Mouse (Mus musculus) neural tube, embryonic 14.5 days (tissue): ENCODE measurements around the gene Scn9a. TPM values are rescaled to one million over a fixed set of nuclear protein-coding genes. Genes with fewer than 3 reads are reported as not detected.

Experiments used
- ATAC-seq: fragments of 200-750 bp; cut with Nextera tagmentation; 2 replicates; pipeline ENCODE4 v1.8.0; 2017; ENCODE audit warnings: low read depth, mild to moderate bottlenecking, moderate TSS enrichment, moderate library complexity
- H3K27ac ChIP-seq: fragments of 300-500 bp; sonication (generic); 2 replicates; pipeline ENCODE4 v1.5.1; 2014; ENCODE audit warnings: low read depth, mild to moderate bottlenecking, control low read depth, low read length, moderate library complexity, mixed read lengths
- H3K27me3 ChIP-seq: fragments of 300-500 bp; sonication (generic); 2 replicates; pipeline ENCODE4 v1.6.1; 2014; ENCODE audit warnings: low read length; ENCODE audit not compliant: control insufficient read depth, insufficient read depth
- H3K36me3 ChIP-seq: fragments of 300-500 bp; sonication (generic); 2 replicates; pipeline ENCODE4 v1.6.1; 2014; ENCODE audit warnings: low read length, mixed read lengths; ENCODE audit not compliant: control insufficient read depth, insufficient read depth
- H3K4me1 ChIP-seq: fragments of 300-500 bp; sonication (generic); 2 replicates; pipeline ENCODE4 v1.6.1; 2014; ENCODE audit warnings: low read length; ENCODE audit not compliant: control insufficient read depth, insufficient read depth
- H3K4me2 ChIP-seq: fragments of 300-500 bp; sonication (generic); 2 replicates; pipeline ENCODE4 v1.6.1; 2014; ENCODE audit warnings: mild to moderate bottlenecking, low read depth, low read length, control low read depth
- H3K4me3 ChIP-seq: fragments of 300-500 bp; sonication (generic); 2 replicates; pipeline ENCODE4 v1.5.1; 2014; ENCODE audit warnings: low read depth, low read length, control low read depth, mixed read lengths
- H3K9ac ChIP-seq: fragments of 300-500 bp; sonication (generic); replicated peaks from 2 replicates; pipeline ENCODE4 v1.6.1; 2014; ENCODE audit warnings: low read depth, mild to moderate bottlenecking, control low read depth, low read length, mixed read lengths
- H3K9me3 ChIP-seq: fragments of 300-500 bp; sonication (generic); 2 replicates; pipeline ENCODE4 v1.6.1; 2016; ENCODE audit warnings: low read length; ENCODE audit not compliant: control insufficient read depth
- WGBS: fragments of 180-500 bp; shearing (Covaris S2); extraction: QIAGEN DNeasy Blood & Tissue Kit; methylation state at CpG from one replicate; pipeline ENCODE4 v1.1.7; 2014; 5-methylcytosine and 5-hydroxymethylcytosine counted together
- polyA plus RNA-seq: library from polyadenylated mRNA; unstranded; fragments of >200 nt; fragmentation: Nextera tagmentation; extraction: Ambion mirVana; gene quantifications from 2 replicates; pipeline ENCODE4 v1.2.1, GENCODE M21; 2014

Scn9a gene
- polyA plus RNA-seq, 1 experiment from 2014 or later: 11.2 TPM

DNA sequence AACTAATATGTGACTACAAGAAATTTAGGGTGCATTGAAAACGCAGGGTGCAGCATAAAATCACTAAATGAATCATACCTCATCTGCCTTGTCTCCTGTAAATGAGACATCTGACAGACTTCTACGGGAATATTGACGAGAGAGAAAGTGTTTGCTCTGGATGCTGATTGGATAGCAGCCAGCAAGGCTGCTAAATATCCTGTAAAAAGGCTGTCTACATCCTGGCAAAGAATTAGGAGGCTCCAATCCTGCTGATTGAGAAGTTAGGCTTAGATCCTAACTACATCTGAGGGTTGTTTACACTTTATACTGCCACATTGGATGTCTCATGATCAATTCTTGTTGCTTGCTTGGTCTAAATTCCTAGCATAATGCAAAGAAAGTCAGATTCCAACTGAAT lies 44.6 kb downstream of the Scn9a start:
- no peaks in the 10 kb centered on the region for H3K36me3 ChIP-seq
- WGBS: 88% methylated on average over 3 of the region's 3 CpGs

DNA sequence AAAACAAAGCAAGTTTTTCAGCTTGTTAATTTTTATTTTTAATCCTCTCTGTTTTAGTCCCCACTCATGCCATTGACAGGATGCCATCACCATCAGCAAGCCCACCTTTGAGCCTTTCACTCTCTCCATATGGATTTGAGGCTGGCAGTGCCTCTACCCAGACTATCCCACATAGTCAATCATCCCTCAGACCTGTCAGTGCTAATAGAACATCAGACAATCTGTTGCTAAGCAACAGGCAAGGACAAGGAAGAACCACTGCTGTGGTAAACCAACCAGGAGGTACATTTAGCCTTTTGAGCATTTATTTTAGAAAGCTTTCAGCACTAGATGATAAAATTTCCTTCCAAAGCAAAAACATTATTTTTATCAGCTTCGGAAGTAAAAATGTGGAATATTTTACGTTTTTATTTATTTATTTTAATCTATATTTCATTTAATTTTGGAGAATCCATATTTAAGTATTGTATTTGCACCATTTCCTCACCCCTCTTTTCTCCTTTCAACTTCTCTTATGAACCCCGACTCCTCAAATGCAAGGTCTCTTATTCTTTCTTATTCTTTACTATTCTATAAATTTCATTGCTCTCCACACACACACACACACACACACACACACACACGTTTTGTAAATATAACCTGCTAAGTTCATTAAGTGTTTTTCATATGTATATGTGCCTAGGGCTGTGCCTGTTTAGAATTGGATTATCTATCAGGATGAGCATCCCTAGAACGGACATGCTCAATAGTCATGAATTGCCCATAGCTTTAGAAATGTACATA lies 54.5 kb downstream of the Scn9a start:
- H3K9ac ChIP-seq: no peak overlapping the region
- no peaks in the 10 kb centered on the region for H3K36me3 ChIP-seq
- H3K4me1 ChIP-seq: no peaks in the 10 kb centered on the region
- H3K9me3 ChIP-seq: no peaks in the 10 kb centered on the region
- H3K27me3 ChIP-seq: no peaks in the 10 kb centered on the region
- WGBS: 69% methylated on average over 5 of the region's 5 CpGs
- H3K4me2 ChIP-seq: no peak overlapping the region
- no peak overlapping the region for H3K4me3 ChIP-seq
- ATAC-seq: peak; percentile 97
- H3K27ac ChIP-seq: no peak overlapping the region

More for the DNA sequence above, 44.6 kb downstream of the Scn9a start:
- Histone ChIP-seq H3K27me3 (no peaks in the 10 kb centered on the region), H3K9ac (no peak overlapping the region), H3K4me3 (no peak overlapping the region), H3K9me3 (no peaks in the 10 kb centered on the region), H3K4me1 (no peaks in the 10 kb centered on the region), H3K4me2 (no peak overlapping the region), H3K27ac (no peak overlapping the region)
- ATAC-seq: no peak

DNA sequence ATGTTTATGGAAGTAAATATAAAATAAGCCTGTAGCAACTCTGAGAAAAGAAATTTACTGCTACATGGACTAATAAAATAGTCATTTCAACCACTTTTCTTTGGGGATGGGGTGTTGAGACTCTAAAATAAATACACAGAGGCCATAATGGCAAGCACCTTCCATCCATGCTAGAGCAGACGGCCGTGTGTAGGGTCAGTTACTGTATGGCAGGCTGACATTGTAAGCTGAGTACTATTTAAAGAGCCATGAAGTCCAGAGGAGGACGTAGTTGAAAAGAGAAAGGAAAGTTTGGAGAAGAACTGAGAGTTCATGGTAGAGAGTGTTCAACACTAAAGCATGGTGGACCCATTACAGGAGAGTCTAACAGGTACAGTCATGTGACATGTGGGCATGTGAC lies 86.5 kb downstream of the Scn9a start:
- no peaks in the 10 kb centered on the region for H3K9me3 ChIP-seq
- no peak overlapping the region for H3K27ac ChIP-seq
- H3K4me1 ChIP-seq: no peaks in the 10 kb centered on the region
- H3K4me3 ChIP-seq: no peak overlapping the region
- H3K4me2 ChIP-seq: no peak overlapping the region
- H3K27me3 ChIP-seq: no peaks in the 10 kb centered on the region
- WGBS: 81% methylated on average over 3 of the region's 3 CpGs
- no peak overlapping the region for H3K9ac ChIP-seq
- no peak for ATAC-seq
- H3K36me3 ChIP-seq: no peaks in the 10 kb centered on the region

DNA sequence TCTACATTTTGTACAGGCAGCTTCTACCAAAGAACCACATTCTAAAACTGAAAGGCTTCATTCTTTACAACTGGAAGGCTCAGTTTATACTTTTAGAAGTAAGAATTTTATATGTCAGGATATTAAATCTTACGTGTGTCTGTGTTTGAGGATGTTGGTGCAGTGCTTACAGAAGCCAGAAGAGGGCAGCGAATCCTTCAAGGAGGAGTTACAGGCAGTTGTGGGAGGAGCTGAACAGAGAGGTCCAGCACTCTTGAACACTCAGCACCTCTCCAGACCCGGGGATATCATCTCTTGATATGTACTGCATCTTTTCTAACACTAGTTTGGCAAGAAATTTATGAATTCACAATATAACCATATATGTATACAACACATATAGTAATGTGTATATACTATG lies 114.8 kb downstream of the Scn9a start:
- H3K4me1 ChIP-seq: no peaks in the 10 kb centered on the region

DNA sequence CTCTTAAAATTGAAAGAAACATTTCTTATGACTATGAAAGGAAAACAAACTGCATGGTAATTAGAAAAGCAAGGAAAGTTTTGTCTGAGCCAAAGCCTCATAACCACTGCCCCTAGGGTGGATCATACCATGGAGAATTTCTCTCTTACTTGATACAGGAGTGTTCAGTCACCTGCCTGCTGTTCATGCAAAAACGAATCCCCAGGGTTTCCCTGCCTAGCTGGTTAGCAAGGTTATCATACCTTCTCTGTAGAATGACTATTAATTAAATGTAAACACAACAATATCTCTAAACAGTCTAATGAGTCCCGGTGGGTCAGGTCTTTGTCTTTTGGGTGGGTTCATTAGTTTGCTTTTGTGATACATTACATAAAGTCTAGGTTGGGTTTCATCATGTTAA lies 123.3 kb downstream of the Scn9a start:
- Histone ChIP-seq H3K9ac (no peak overlapping the region), H3K9me3 (no peaks in the 10 kb centered on the region), H3K4me1 (no peaks in the 10 kb centered on the region), H3K27me3 (no peaks in the 10 kb centered on the region), H3K36me3 (no peaks in the 10 kb centered on the region), H3K27ac (no peak overlapping the region), H3K4me3 (no peak overlapping the region), H3K4me2 (no peak overlapping the region)
- ATAC-seq: no peak
- WGBS: 71% methylated on average over 2 of the region's 2 CpGs

More for the DNA sequence above, 114.8 kb downstream of the Scn9a start:
- H3K4me2 ChIP-seq: no peak overlapping the region
- no peaks in the 10 kb centered on the region for H3K9me3 ChIP-seq
- H3K4me3 ChIP-seq: no peak overlapping the region
- no peak overlapping the region for H3K9ac ChIP-seq
- H3K27ac ChIP-seq: no peak overlapping the region
- H3K36me3 ChIP-seq: no peaks in the 10 kb centered on the region
- ATAC-seq: no peak
- no peaks in the 10 kb centered on the region for H3K27me3 ChIP-seq
- WGBS: 72% methylated on average over 3 of the region's 3 CpGs

DNA sequence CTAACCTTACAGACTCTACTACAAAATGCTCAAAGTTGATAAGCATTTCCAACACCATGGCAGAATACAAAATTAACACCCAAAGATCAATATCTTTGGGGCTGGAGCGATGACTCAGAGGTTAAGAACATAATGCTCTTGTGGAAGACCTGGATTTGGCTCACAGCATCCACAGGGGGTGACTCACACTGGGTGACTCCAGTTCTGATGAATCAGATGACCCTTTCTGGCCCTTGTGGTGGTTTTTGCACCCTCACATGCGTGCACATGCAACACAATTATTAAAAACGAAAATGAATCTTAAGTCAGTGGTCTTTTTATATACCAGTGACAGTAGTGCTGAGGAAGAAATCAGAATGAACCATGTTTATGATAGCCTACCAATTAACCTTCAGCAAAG lies 126.7 kb downstream of the Scn9a start:
- Histone ChIP-seq H3K4me1 (no peaks in the 10 kb centered on the region), H3K27ac (no peak overlapping the region), H3K27me3 (no peaks in the 10 kb centered on the region), H3K4me2 (no peak overlapping the region), H3K4me3 (no peak overlapping the region), H3K36me3 (no peaks in the 10 kb centered on the region), H3K9ac (no peak overlapping the region), H3K9me3 (no peaks in the 10 kb centered on the region)
- ATAC-seq: no peak
- WGBS: 81% methylated on average over 3 of the region's 3 CpGs

DNA sequence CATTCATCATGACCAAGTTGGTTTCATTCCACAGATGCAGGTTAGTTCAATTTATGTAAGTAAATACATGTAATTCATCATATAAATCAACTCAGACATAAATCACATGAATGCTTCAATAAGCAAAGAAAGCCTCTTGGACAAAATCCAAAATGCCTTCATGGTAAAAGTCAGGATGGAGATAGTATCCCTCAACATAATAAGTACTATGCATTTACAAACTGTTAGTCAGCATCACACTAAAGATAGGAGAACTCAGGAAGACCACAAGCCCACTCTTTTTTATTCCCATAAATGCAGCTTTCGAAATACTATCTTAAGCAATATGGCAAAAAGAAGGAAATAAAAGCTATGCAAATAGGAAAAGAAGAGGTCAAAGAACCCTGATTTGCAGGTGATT lies 127.1 kb downstream of the Scn9a start:
- Histone ChIP-seq H3K4me2 (no peak overlapping the region), H3K27me3 (no peaks in the 10 kb centered on the region), H3K27ac (no peak overlapping the region), H3K36me3 (no peaks in the 10 kb centered on the region), H3K9ac (no peak overlapping the region), H3K4me3 (no peak overlapping the region), H3K4me1 (no peaks in the 10 kb centered on the region), H3K9me3 (no peaks in the 10 kb centered on the region)
- ATAC-seq: no peak
- whole genome bisulfite sequencing: 92% methylated on average over 1 of the region's 1 CpGs

DNA sequence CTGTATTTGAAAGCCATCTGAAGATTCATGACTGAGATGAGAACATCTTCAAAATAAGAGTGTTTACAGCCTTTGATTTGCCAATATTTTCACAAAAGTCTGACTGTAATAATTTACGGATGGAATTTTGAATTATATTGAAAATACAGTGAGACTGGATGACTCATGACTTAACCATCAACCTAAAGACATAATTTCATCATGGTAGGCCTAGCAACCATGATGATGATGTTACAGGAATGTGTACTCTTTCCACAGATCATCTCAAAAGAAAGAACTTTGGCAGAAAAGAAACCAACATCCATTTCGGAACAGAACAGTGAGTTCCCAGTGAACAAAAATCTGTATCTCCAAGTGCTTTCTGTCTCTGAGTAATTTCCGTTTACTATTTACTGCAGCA lies 132.6 kb downstream of the Scn9a start:
- Histone ChIP-seq H3K4me1 (no peaks in the 10 kb centered on the region), H3K27me3 (no peaks in the 10 kb centered on the region), H3K9ac (no peak overlapping the region), H3K36me3 (no peaks in the 10 kb centered on the region), H3K4me3 (no peak overlapping the region), H3K4me2 (no peak overlapping the region), H3K9me3 (no peaks in the 10 kb centered on the region), H3K27ac (no peak overlapping the region)
- 87% methylated on average over 3 of the region's 3 CpGs for WGBS
- ATAC-seq: no peak

DNA sequence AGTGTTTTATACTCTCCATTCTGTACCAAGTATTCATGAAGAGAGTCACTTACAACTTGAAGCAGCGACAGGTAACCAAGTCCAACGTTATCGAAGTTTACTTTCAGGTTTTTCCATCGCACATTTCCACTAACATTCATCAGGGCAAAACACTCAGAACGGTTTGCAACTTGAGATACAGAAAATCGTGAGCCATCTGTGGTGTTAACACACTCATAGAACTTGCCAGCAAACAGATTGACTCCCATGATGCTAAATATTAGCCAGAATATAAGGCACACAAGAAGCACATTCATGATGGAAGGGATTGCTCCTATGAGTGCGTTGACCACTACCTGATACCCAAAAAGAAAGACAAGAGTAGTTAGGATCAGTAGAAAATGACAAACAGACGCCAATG lies 140.2 kb downstream of the Scn9a start:
- no peaks in the 10 kb centered on the region for H3K9me3 ChIP-seq
- H3K4me1 ChIP-seq: no peaks in the 10 kb centered on the region
- H3K4me2 ChIP-seq: no peak overlapping the region
- H3K27me3 ChIP-seq: no peaks in the 10 kb centered on the region
- no peak overlapping the region for H3K9ac ChIP-seq
- no peaks in the 10 kb centered on the region for H3K36me3 ChIP-seq
- H3K4me3 ChIP-seq: no peak overlapping the region
- WGBS: 90% methylated on average over 8 of the region's 8 CpGs
- no peak for ATAC-seq
- H3K27ac ChIP-seq: no peak overlapping the region
